Mouse (Mus musculus): ENCODE measurements around the gene Chrna4.

The Chrna4 gene

GRCm38 (mm10) chr2:180994360-180994759 lies 49.0 kb downstream of the Chrna4 start:
- Histone ChIP-seq H3K9me3 (ENCODE audit: low read length) (no peaks in the 10 kb centered on the region), H3K4me3 (replicated peaks; ENCODE audit: low read length) (no peak overlapping the region), H3K27me3 (ENCODE audit: insufficient read depth, low read length) (no peaks in the 10 kb centered on the region), H3K36me3 (ENCODE audit: insufficient read depth, low read length) (no peaks in the 10 kb centered on the region), H3K4me1 (replicated peaks; ENCODE audit: low read depth, low read length) (0 out of 2 replicates have a peak, but pooled peaks cover 2% of the 10 kb centered on the region)
- TF ChIP-seq CTCF (conservative IDR thresholded peaks at IDR 0.05; ENCODE audit: low read length) (no peak), NANOG (IDR thresholded peaks at IDR 0.05; ENCODE audit: borderline replicate concordance, low read length) (no peak), POU5F1 (IDR thresholded peaks at IDR 0.05; ENCODE audit: borderline replicate concordance, low read length) (no peak)

- no peaks in the 10 kb centered on the region for H3K27me3 ChIP-seq (ENCODE audit: insufficient read depth, low read length)
- H3K4me3 ChIP-seq (replicated peaks; ENCODE audit: low read length) = no peak overlapping the region
- peaks cover 28% of the 10 kb centered on the region for H3K4me1 ChIP-seq (replicated peaks; ENCODE audit: low read depth, low read length)
- TF ChIP-seq POU5F1 (IDR thresholded peaks at IDR 0.05; ENCODE audit: borderline replicate concordance, low read length) (no peak), CTCF (conservative IDR thresholded peaks at IDR 0.05; ENCODE audit: low read length) (no peak), NANOG (IDR thresholded peaks at IDR 0.05; ENCODE audit: borderline replicate concordance, low read length) (no peak)
- H3K36me3 ChIP-seq (ENCODE audit: insufficient read depth, low read length) = no peaks in the 10 kb centered on the region
- H3K9me3 ChIP-seq (ENCODE audit: low read length) = no peaks in the 10 kb centered on the region
Measured at GRCm38 (mm10) chr2:180990347-180990746, 53.0 kb downstream of the Chrna4 start.

- TF ChIP-seq CTCF (conservative IDR thresholded peaks at IDR 0.05; ENCODE audit: low read length) (no peak), POU5F1 (IDR thresholded peaks at IDR 0.05; ENCODE audit: borderline replicate concordance, low read length) (no peak), NANOG (IDR thresholded peaks at IDR 0.05; ENCODE audit: borderline replicate concordance, low read length) (no peak)
- no peak overlapping the region for H3K4me3 ChIP-seq (replicated peaks; ENCODE audit: low read length)
- 0 out of 2 replicates have a peak, but pooled peaks cover under 1% of the 10 kb centered on the region for H3K36me3 ChIP-seq (ENCODE audit: insufficient read depth, low read length)
- no peaks in the 10 kb centered on the region for H3K9me3 ChIP-seq (ENCODE audit: low read length)
- no peaks in the 10 kb centered on the region for H3K27me3 ChIP-seq (ENCODE audit: insufficient read depth, low read length)
- H3K4me1 ChIP-seq (replicated peaks; ENCODE audit: low read depth, low read length) = peaks cover 32% of the 10 kb centered on the region
Measured at GRCm38 (mm10) chr2:180988948-180989347, 54.4 kb downstream of the Chrna4 start.

GRCm38 (mm10) chr2:180988347-180988913 lies 54.9 kb downstream of the Chrna4 start:
- Histone ChIP-seq H3K9me3 (ENCODE audit: low read length) (no peaks in the 10 kb centered on the region), H3K4me1 (replicated peaks; ENCODE audit: low read depth, low read length) (peaks cover 32% of the 10 kb centered on the region), H3K27me3 (ENCODE audit: insufficient read depth, low read length) (no peaks in the 10 kb centered on the region), H3K4me3 (replicated peaks; ENCODE audit: low read length) (no peak overlapping the region), H3K36me3 (ENCODE audit: insufficient read depth, low read length) (peaks cover 6% of the 10 kb centered on the region; the same call in 1 of the 2 replicates)
- TF ChIP-seq NANOG (IDR thresholded peaks at IDR 0.05; ENCODE audit: borderline replicate concordance, low read length) (no peak), POU5F1 (IDR thresholded peaks at IDR 0.05; ENCODE audit: borderline replicate concordance, low read length) (no peak), CTCF (conservative IDR thresholded peaks at IDR 0.05; ENCODE audit: low read length) (no peak)

GRCm38 (mm10) chr2:180987432-180988030 lies 55.8 kb downstream of the Chrna4 start:
- no peaks in the 10 kb centered on the region for H3K9me3 ChIP-seq (ENCODE audit: low read length)
- H3K36me3 ChIP-seq (ENCODE audit: insufficient read depth, low read length) = peaks cover 15% of the 10 kb centered on the region
- no peak for TF ChIP-seq POU5F1 (IDR thresholded peaks at IDR 0.05; ENCODE audit: borderline replicate concordance, low read length)
- TF ChIP-seq CTCF (conservative IDR thresholded peaks at IDR 0.05; ENCODE audit: low read length) = no peak
- no peak for TF ChIP-seq NANOG (IDR thresholded peaks at IDR 0.05; ENCODE audit: borderline replicate concordance, low read length)
- H3K27me3 ChIP-seq (ENCODE audit: insufficient read depth, low read length) = no peaks in the 10 kb centered on the region
- H3K4me1 ChIP-seq (replicated peaks; ENCODE audit: low read depth, low read length) = peaks cover 32% of the 10 kb centered on the region
- H3K4me3 ChIP-seq (replicated peaks; ENCODE audit: low read length) = no peak overlapping the region

GRCm38 (mm10) chr2:180987001-180987400 lies 56.3 kb downstream of the Chrna4 start:
- H3K9me3 ChIP-seq (ENCODE audit: low read length) = no peaks in the 10 kb centered on the region
- H3K27me3 ChIP-seq (ENCODE audit: insufficient read depth, low read length) = no peaks in the 10 kb centered on the region
- TF ChIP-seq POU5F1 (IDR thresholded peaks at IDR 0.05; ENCODE audit: borderline replicate concordance, low read length) = no peak
- TF ChIP-seq CTCF (conservative IDR thresholded peaks at IDR 0.05; ENCODE audit: low read length) = no peak
- TF ChIP-seq NANOG (IDR thresholded peaks at IDR 0.05; ENCODE audit: borderline replicate concordance, low read length) = no peak
- peaks cover 20% of the 10 kb centered on the region for H3K36me3 ChIP-seq (ENCODE audit: insufficient read depth, low read length)
- no peak overlapping the region for H3K4me3 ChIP-seq (replicated peaks; ENCODE audit: low read length)
- H3K4me1 ChIP-seq (replicated peaks; ENCODE audit: low read depth, low read length) = peaks cover 32% of the 10 kb centered on the region

- H3K4me3 ChIP-seq (replicated peaks; ENCODE audit: low read length) = no peak within 1 kb of the TSS
- TF ChIP-seq NANOG (IDR thresholded peaks at IDR 0.05; ENCODE audit: borderline replicate concordance, low read length) = no peak
- no peak for TF ChIP-seq POU5F1 (IDR thresholded peaks at IDR 0.05; ENCODE audit: borderline replicate concordance, low read length)
- TF ChIP-seq CTCF (conservative IDR thresholded peaks at IDR 0.05; ENCODE audit: low read length) = no peak
- peaks cover 26% of the 10 kb centered on the region for H3K36me3 ChIP-seq (ENCODE audit: insufficient read depth, low read length)
- H3K9me3 ChIP-seq (ENCODE audit: low read length) = no peaks in the 10 kb centered on the region
- peaks cover 30% of the 10 kb centered on the region for H3K4me1 ChIP-seq (replicated peaks; ENCODE audit: low read depth, low read length)
- H3K27me3 ChIP-seq (ENCODE audit: insufficient read depth, low read length) = no peaks in the 10 kb centered on the region
Measured at GRCm38 (mm10) chr2:180986449-180986848, 56.9 kb downstream of the Chrna4 start, which contains the start of gene Col20a1. TSS of gene Col20a1 (plus strand) at chr2:180986535.

- Histone ChIP-seq H3K9me3 (ENCODE audit: low read length) (no peaks in the 10 kb centered on the region), H3K4me3 (replicated peaks; ENCODE audit: low read length) (no peak overlapping the region), H3K27me3 (ENCODE audit: insufficient read depth, low read length) (no peaks in the 10 kb centered on the region), H3K4me1 (replicated peaks; ENCODE audit: low read depth, low read length) (peaks cover 30% of the 10 kb centered on the region), H3K36me3 (ENCODE audit: insufficient read depth, low read length) (peaks cover 34% of the 10 kb centered on the region)
- TF ChIP-seq NANOG (IDR thresholded peaks at IDR 0.05; ENCODE audit: borderline replicate concordance, low read length) = no peak
- no peak for TF ChIP-seq CTCF (conservative IDR thresholded peaks at IDR 0.05; ENCODE audit: low read length)
- TF ChIP-seq POU5F1 (IDR thresholded peaks at IDR 0.05; ENCODE audit: borderline replicate concordance, low read length) = no peak
Measured at GRCm38 (mm10) chr2:180985635-180986034, 57.7 kb downstream of the Chrna4 start.

Measured in E14TG2a.4 (cell line).